Mouse (Mus musculus) hindbrain, embryonic 11.5 days (tissue): ENCODE data around the gene 4921524J17Rik. TPM values are rescaled to one million over a fixed set of nuclear protein-coding genes. Genes with fewer than 3 reads are reported as not detected.
A peak's percentile ranks its signal among the peaks of the same experiment; 100 is the strongest.

Experiments
- ATAC-seq: fragments of 200-750 bp; cut with Nextera tagmentation; 2 replicates; pipeline ENCODE4 v1.8.0; 2017; ENCODE audit warnings: mild to moderate bottlenecking, moderate TSS enrichment, moderate library complexity; ENCODE audit not compliant: low FRiP score
- DNase-seq: peaks from one replicate; pipeline ENCODE4 v3.0.0-alpha.2; 2015; ENCODE audit warnings: low spot score
- H3K27ac ChIP-seq: fragments of 300-500 bp; sonication (generic); 2 replicates; pipeline ENCODE4 v1.5.1; 2014; ENCODE audit warnings: mild to moderate bottlenecking, low read depth, low read length
- H3K27me3 ChIP-seq: fragments of 300-500 bp; sonication (generic); 2 replicates; pipeline ENCODE4 v1.6.1; 2014; ENCODE audit warnings: mild to moderate bottlenecking, low read length, moderate library complexity, mixed read lengths; ENCODE audit not compliant: control insufficient read depth, insufficient read depth
- H3K36me3 ChIP-seq: fragments of 300-500 bp; sonication (generic); 2 replicates; pipeline ENCODE4 v1.6.1; 2014; ENCODE audit warnings: mild to moderate bottlenecking, low read length, moderate library complexity, mixed read lengths; ENCODE audit not compliant: control insufficient read depth, insufficient read depth
- H3K4me1 ChIP-seq: fragments of 300-500 bp; sonication (generic); replicated peaks from 2 replicates; pipeline ENCODE4 v1.6.1; 2014; ENCODE audit warnings: low read length, mixed read lengths; ENCODE audit not compliant: control insufficient read depth, insufficient read depth
- H3K4me2 ChIP-seq: fragments of 300-500 bp; sonication (generic); replicated peaks from 2 replicates; pipeline ENCODE4 v1.6.1; 2014; ENCODE audit warnings: mild to moderate bottlenecking, low read depth, low read length
- H3K4me3 ChIP-seq: fragments of 300-500 bp; sonication (generic); 2 replicates; pipeline ENCODE4 v1.5.1; 2014; ENCODE audit warnings: low read depth, low read length
- H3K9ac ChIP-seq: fragments of 300-500 bp; sonication (generic); 2 replicates; pipeline ENCODE4 v1.6.1; 2014; ENCODE audit warnings: low read depth, low read length
- H3K9me3 ChIP-seq: fragments of 300-500 bp; sonication (generic); 2 replicates; pipeline ENCODE4 v1.6.1; 2016; ENCODE audit warnings: low read length; ENCODE audit not compliant: control insufficient read depth
- WGBS: fragments of 180-500 bp; shearing (Covaris S2); extraction: QIAGEN DNeasy Blood & Tissue Kit; methylation state at CpG from one replicate; pipeline ENCODE4 v1.1.7; 2014; 5-methylcytosine and 5-hydroxymethylcytosine counted together
- polyA plus RNA-seq: library from polyadenylated mRNA; unstranded; fragments of >200 nt; fragmentation: Nextera tagmentation; extraction: Ambion mirVana; gene quantifications from 2 replicates; pipeline ENCODE4 v1.2.1, GENCODE M21; 2014

Gene 4921524J17Rik
- polyA plus RNA-seq, 1 experiment from 2014 or later: 50.2 TPM

DNA sequence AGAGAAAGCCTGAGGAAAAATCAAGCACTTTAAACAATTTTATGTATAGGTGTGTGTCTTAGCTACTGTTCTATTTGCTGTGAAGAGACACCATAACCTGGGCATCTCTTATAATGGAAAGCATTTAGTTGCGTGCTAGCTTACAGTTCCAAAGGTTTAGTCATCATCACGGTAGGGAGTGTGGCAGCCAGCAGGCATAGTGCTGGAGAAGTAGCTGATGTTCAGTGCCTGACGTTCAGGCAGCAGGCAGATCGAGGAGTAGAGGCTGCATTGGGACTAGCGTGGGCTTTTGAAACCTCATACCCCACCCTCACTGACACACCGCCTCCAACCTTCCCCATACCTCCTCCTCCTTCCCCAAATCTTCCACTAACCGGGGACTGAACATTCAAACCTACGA lies 38.1 kb upstream of the 4921524J17Rik start:
- no peak overlapping the region for H3K4me2 ChIP-seq
- DNase-seq (no peak), ATAC-seq (no peak)
- no peak overlapping the region for H3K27ac ChIP-seq
- no peak overlapping the region for H3K9ac ChIP-seq
- H3K36me3 ChIP-seq: no peaks in the 10 kb centered on the region
- WGBS: 78% methylated on average over 8 of the region's 8 CpGs
- no peaks in the 10 kb centered on the region for H3K27me3 ChIP-seq
- no peak overlapping the region for H3K4me3 ChIP-seq
- no peaks in the 10 kb centered on the region for H3K4me1 ChIP-seq
- no peaks in the 10 kb centered on the region for H3K9me3 ChIP-seq

DNA sequence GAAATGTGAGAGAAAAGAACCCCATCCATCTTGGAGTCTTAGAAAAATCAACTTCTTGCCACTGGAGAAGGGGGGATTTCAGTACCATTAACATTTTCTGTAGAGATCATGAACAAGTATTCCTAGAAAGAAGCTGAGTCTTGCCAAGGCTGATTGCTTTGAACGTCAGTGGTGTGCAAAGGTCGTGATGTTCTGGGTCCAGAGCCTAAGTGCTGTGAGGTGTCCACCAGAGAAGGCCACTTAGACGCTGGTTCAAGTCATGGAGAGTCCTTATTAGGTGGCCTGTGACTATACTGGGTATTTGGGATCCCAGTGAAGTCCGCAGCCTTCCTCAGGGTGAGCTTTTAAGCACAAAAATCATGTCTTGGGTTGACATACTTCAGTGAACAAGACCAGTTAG lies 33.4 kb upstream of the 4921524J17Rik start:
- Histone ChIP-seq H3K27ac (no peak overlapping the region), H3K36me3 (no peaks in the 10 kb centered on the region), H3K9me3 (no peaks in the 10 kb centered on the region), H3K4me3 (no peak overlapping the region), H3K4me2 (no peak overlapping the region), H3K27me3 (no peaks in the 10 kb centered on the region), H3K4me1 (no peaks in the 10 kb centered on the region), H3K9ac (no peak overlapping the region)
- ATAC-seq: no peak
- 83% methylated on average over 4 of the region's 4 CpGs for WGBS
- no peak for DNase-seq

DNA sequence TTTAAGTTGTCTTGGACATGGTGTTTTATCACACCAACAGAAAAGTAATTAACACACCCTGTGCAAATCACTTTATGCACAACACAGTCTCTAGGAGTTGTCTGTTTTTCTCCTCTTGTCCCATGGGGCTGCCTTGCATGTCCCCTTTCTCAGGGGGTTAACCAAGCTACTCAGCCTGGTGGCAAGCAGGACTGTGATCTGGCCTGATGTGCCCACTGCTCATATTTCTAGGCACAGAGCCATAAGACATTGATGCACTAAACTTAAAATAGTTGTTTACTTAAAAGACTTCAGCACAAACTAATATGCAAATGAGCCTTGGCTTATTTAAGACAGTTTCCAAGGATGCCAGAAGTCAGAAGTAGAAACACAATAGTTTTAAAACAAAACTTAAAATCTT lies 31.7 kb upstream of the 4921524J17Rik start:
- Histone ChIP-seq H3K4me3 (no peak overlapping the region), H3K9ac (no peak overlapping the region), H3K4me2 (no peak overlapping the region), H3K27ac (no peak overlapping the region), H3K9me3 (no peaks in the 10 kb centered on the region), H3K27me3 (no peaks in the 10 kb centered on the region), H3K4me1 (no peaks in the 10 kb centered on the region), H3K36me3 (no peaks in the 10 kb centered on the region)
- DNase-seq: no peak
- no peak for ATAC-seq

DNA sequence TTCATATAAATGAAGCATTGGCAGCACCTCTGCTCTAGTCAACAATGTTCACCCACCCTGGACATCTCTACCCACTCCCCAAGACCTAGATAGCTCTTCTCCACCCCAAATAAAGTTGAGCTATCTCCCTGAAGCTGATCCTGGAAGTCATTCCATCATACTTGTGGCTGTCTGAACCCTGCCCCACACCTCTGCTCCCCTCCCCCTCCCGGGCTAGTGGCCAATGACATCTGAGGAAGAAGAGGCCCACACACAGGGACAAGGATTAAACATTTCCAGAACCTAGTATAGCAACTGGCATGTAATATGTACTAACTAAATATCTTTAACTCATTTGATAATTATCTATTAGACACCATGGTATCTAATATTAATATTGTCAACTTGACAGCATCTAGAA lies 29.8 kb upstream of the 4921524J17Rik start:
- no peaks in the 10 kb centered on the region for H3K4me1 ChIP-seq
- H3K36me3 ChIP-seq: no peaks in the 10 kb centered on the region
- no peak overlapping the region for H3K4me3 ChIP-seq
- H3K9ac ChIP-seq: no peak overlapping the region
- H3K4me2 ChIP-seq: no peak overlapping the region
- 100% methylated on average over 1 of the region's 1 CpGs for WGBS
- no peak overlapping the region for H3K27ac ChIP-seq
- no peaks in the 10 kb centered on the region for H3K9me3 ChIP-seq
- DNase-seq: no peak
- ATAC-seq: no peak
- no peaks in the 10 kb centered on the region for H3K27me3 ChIP-seq

DNA sequence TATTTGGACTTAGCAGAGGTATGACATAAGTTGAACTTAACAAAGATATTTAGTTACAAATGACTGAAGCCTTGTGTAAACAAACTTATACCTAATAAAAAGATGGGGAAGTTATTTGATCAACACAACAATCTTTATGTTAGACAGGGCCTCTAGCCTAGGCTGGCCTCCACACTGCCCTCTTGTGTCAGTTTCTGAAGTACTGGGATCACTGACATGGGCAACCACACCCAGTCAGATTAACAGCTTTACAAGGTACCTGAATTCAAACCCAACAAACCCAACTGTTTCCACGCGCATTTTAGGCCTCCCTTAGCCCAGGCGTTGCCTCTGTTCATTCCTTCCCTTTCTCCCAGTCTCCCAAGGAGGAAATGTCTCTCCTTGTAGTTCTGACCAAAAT lies 28.7 kb upstream of the 4921524J17Rik start:
- H3K4me2 ChIP-seq: no peak overlapping the region
- H3K4me3 ChIP-seq: no peak overlapping the region
- 72% methylated on average over 3 of the region's 3 CpGs for WGBS
- H3K27ac ChIP-seq: no peak overlapping the region
- no peaks in the 10 kb centered on the region for H3K9me3 ChIP-seq
- no peaks in the 10 kb centered on the region for H3K27me3 ChIP-seq
- no peaks in the 10 kb centered on the region for H3K36me3 ChIP-seq
- ATAC-seq (no peak), DNase-seq (no peak)
- no peak overlapping the region for H3K9ac ChIP-seq
- H3K4me1 ChIP-seq: no peaks in the 10 kb centered on the region

DNA sequence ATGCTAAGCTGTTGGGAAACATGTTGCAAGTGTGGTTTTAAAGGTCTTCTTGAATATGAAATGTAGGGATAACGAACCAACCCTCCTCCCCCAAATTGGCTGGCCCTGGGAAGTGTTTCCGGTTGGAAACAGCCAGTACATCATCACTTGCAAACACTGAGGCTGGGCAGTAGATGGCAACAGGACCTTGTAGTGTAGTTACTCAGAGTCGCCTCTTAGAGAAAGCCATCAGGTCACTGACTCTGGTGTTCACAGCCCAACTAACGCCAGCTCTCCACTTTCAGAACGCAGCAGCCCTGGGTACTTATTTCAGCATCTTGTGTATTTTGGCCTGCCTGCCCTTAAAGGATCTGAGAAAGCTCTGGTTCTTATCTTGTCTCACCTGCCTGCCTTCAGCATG lies 28.2 kb upstream of the 4921524J17Rik start:
- DNase-seq: no peak
- no peak overlapping the region for H3K9ac ChIP-seq
- no peak for ATAC-seq
- no peak overlapping the region for H3K4me2 ChIP-seq
- no peak overlapping the region for H3K4me3 ChIP-seq
- no peaks in the 10 kb centered on the region for H3K9me3 ChIP-seq
- H3K27me3 ChIP-seq: no peaks in the 10 kb centered on the region
- H3K36me3 ChIP-seq: no peaks in the 10 kb centered on the region
- H3K27ac ChIP-seq: no peak overlapping the region
- H3K4me1 ChIP-seq: no peaks in the 10 kb centered on the region
- 49% methylated on average over 5 of the region's 5 CpGs for WGBS

DNA sequence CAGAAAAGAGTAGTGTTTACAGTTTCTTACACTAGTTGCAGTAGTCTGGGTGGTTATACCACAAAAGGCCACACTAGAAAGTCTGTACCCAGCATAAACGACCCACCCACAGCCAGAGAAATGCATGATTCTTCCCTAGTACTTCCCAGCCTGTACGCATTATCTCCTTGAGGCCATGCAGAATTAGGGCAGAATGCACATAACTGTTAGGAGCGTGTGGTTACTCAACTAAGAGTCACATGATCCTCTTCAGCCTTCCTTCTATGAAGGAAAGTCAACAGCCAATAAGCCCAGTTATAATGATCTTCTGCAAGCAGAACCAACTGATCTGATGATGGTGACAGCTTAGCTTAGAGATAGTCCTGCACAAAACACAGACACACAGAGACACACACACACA lies 26.9 kb upstream of the 4921524J17Rik start:
- Histone ChIP-seq H3K36me3 (no peaks in the 10 kb centered on the region), H3K9ac (no peak overlapping the region), H3K27ac (no peak overlapping the region), H3K4me3 (no peak overlapping the region), H3K4me1 (no peaks in the 10 kb centered on the region), H3K9me3 (no peaks in the 10 kb centered on the region), H3K27me3 (no peaks in the 10 kb centered on the region), H3K4me2 (no peak overlapping the region)
- 72% methylated on average over 3 of the region's 3 CpGs for WGBS
- ATAC-seq (no peak), DNase-seq (no peak)

DNA sequence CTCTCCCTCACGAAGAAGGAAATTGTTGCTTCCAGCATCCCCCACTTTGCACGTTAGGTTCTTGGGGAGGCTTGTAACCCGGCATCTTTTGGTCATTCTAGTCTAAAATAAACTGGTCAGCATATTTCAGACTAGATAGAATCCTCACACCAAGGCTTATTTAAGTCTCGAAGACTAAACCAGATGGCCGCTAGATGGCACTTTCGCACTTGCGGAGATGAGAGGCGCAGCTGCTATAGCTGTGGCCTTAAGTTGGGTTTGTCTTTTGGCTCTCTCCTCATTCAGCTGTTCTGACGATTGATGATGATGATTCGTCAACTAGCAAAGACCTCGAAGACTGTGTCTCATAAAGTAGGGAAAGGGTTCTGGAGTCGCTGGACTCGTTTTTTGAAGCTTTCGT lies 23.9 kb upstream of the 4921524J17Rik start:
- no peaks in the 10 kb centered on the region for H3K9me3 ChIP-seq
- no peak for ATAC-seq
- WGBS: 10% methylated on average over 14 of the region's 14 CpGs
- H3K4me1 ChIP-seq: no peaks in the 10 kb centered on the region
- H3K27ac ChIP-seq: no peak overlapping the region
- no peaks in the 10 kb centered on the region for H3K27me3 ChIP-seq
- peak; percentile 90 for DNase-seq
- no peak overlapping the region for H3K4me2 ChIP-seq
- no peak overlapping the region for H3K4me3 ChIP-seq
- H3K9ac ChIP-seq: no peak overlapping the region
- H3K36me3 ChIP-seq: no peaks in the 10 kb centered on the region

DNA sequence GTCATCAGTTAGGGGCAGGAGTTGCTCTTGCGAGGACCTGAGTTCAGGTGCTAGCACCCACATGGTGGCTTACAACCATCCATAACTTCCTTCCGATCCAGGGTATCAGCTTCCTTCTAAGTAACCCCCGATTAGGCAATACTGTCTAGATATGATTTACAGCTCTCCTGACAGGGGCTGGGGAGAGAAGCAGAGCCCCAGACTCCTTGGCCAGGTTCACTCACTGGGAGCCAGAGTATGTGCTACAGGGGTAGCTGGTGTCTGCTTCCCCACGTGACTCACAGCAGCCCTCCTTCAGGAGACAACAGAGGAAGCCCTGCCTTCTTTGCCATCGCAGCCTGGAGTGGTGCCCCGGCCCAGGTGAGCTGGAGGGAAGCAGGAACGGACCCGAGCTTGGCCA lies 22.1 kb upstream of the 4921524J17Rik start:
- no peak overlapping the region for H3K27ac ChIP-seq
- no peak overlapping the region for H3K9ac ChIP-seq
- ATAC-seq (no peak), DNase-seq (no peak)
- 75% methylated on average over 8 of the region's 8 CpGs for WGBS
- no peaks in the 10 kb centered on the region for H3K4me1 ChIP-seq
- H3K9me3 ChIP-seq: no peaks in the 10 kb centered on the region
- H3K36me3 ChIP-seq: no peaks in the 10 kb centered on the region
- no peaks in the 10 kb centered on the region for H3K27me3 ChIP-seq
- H3K4me2 ChIP-seq: no peak overlapping the region
- H3K4me3 ChIP-seq: no peak overlapping the region
